Mouse (Mus musculus): ENCODE measurements around the gene Zfp36. TPM values are rescaled to one million over a fixed set of nuclear protein-coding genes. Genes with fewer than 3 reads are reported as not detected.

Gene Zfp36
- polyA plus RNA-seq, 2 experiments: 3.9 to 4.6 TPM

- peaks cover 12% of the 10 kb centered on the region for H3K27me3 ChIP-seq (ENCODE audit: control insufficient read depth, insufficient read depth, low read length)
- H3K9me3 ChIP-seq (ENCODE audit: control insufficient read depth, low read length): no peaks in the 10 kb centered on the region
- H3K36me3 ChIP-seq (replicated peaks; ENCODE audit: control insufficient read depth, insufficient read depth, low read depth): no peaks in the 10 kb centered on the region
- DNase-seq (ENCODE audit: low read depth in 3 of 3, low spot score in 3 of 3): no peak
- peak overlapping the region; percentile 97 for H3K4me2 ChIP-seq (ENCODE audit: low read depth)
- no peak overlapping the region; the same call in 1 of the 2 replicates for H3K9ac ChIP-seq (replicated peaks)
- peak overlapping the region in 1 of 2 experiments; percentile 59; a peak in 2 of 4 replicates for H3K4me3 ChIP-seq (ENCODE audit: insufficient read depth in 1 of 2, low read depth in 2 of 2, low read length in 2 of 2)
- no peak overlapping the region for H3K27ac ChIP-seq
- H3K4me1 ChIP-seq (replicated peaks; ENCODE audit: control insufficient read depth in 2 of 2, insufficient read depth in 2 of 2, low read length in 1 of 2): peaks cover 30 to 35% of the 10 kb centered on the region in 2 experiments
- ATAC-seq (ENCODE audit: insufficient read depth): no peak
- WGBS (ENCODE audit: insufficient replicate concordance): 49% methylated on average over 10 of the region's 10 CpGs
- TF ChIP-seq EP300 (IDR thresholded peaks at IDR 0.05; ENCODE audit: low read depth) (no peak), CTCF (IDR thresholded peaks at IDR 0.05; ENCODE audit: low read depth) (no peak)
These were observed 5.4 kb downstream of the Zfp36 start for GRCm38 (mm10) chr7:28374647-28375046.

DNA sequence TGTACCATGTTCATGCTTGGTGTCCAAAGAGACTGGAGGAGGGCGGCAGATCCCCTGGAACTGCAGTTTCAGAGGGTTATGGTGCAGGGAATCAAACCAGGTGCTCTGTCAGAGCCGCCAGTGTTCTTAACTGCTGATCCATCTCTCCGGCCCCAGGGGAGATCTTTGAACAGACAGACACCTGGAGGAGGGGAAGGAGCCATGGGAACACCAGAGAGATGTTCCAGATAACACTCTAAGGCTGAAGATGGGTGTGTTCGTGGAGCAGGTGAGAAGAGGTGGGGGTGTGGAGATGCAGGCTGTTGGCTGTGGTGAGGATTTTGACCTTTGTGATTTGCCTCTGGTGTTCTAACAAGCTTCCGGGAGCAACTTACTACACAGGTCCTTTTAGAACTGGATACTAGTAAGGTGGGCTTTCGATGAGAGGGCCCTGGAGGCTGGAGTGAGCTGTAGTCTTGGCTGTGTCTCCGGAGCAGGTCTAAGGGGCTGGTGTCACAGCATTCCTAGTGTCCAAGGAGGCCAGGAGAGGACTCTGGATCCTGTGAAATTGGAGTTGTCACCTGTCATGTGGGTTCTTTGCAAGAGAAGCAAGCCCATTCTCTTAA lies 6.1 kb downstream of the Zfp36 start:
- TF ChIP-seq EP300 (IDR thresholded peaks at IDR 0.05; ENCODE audit: low read depth) (no peak), CTCF (IDR thresholded peaks at IDR 0.05; ENCODE audit: low read depth) (no peak)
- WGBS (ENCODE audit: insufficient replicate concordance): 73% methylated on average over 7 of the region's 7 CpGs
- ATAC-seq (ENCODE audit: insufficient read depth): no peak
- H3K27me3 ChIP-seq (ENCODE audit: control insufficient read depth, insufficient read depth, low read length): peaks cover 12% of the 10 kb centered on the region
- H3K9me3 ChIP-seq (ENCODE audit: control insufficient read depth, low read length): no peaks in the 10 kb centered on the region
- no peak overlapping the region for H3K4me2 ChIP-seq (ENCODE audit: low read depth)
- H3K36me3 ChIP-seq (replicated peaks; ENCODE audit: control insufficient read depth, insufficient read depth, low read depth): no peaks in the 10 kb centered on the region
- no peak overlapping the region for H3K27ac ChIP-seq
- H3K4me1 ChIP-seq (replicated peaks; ENCODE audit: control insufficient read depth in 2 of 2, insufficient read depth in 2 of 2, low read length in 1 of 2): peaks cover 26 to 32% of the 10 kb centered on the region in 2 experiments
- no peak overlapping the region for H3K9ac ChIP-seq (replicated peaks)
- no peak for DNase-seq (ENCODE audit: low read depth in 3 of 3, low spot score in 3 of 3)
- H3K4me3 ChIP-seq (ENCODE audit: insufficient read depth in 1 of 2, low read depth in 2 of 2, low read length in 2 of 2): no peak overlapping the region

DNA sequence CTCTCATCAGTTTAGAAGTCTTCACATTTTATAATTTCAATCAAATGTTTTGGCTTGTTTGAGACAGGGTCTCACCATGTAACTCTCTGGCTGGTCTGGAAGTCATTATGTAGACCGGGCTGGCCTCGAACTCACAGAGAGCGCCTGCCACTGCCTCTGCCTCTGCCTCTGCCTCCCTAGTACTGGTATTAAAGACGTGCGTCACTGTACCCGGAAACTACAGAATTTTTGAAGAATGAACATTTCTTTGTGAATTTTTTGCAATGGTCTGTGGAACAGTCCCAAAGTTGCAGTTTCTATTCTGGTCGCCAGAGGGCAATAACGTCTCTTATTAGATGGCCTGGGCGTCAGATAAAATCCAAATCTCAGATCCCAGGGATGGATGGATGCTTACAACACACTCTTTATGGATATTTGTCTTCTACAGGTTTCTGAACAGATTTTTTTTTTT lies 6.9 kb downstream of the Zfp36 start:
- H3K9me3 ChIP-seq (ENCODE audit: control insufficient read depth, low read length): no peaks in the 10 kb centered on the region
- peak overlapping the region; percentile 50; the same call in 1 of the 2 replicates for H3K9ac ChIP-seq (replicated peaks)
- ATAC-seq (ENCODE audit: insufficient read depth): peak; percentile 8; the same call in 1 of the 2 replicates
- H3K36me3 ChIP-seq (replicated peaks; ENCODE audit: control insufficient read depth, insufficient read depth, low read depth): no peaks in the 10 kb centered on the region
- H3K4me1 ChIP-seq (replicated peaks; ENCODE audit: control insufficient read depth in 2 of 2, insufficient read depth in 2 of 2, low read length in 1 of 2): peaks cover 26 to 27% of the 10 kb centered on the region in 2 experiments
- H3K27ac ChIP-seq: peak overlapping the region; percentile 47
- peak; percentile 67 to 83 (median 75) for DNase-seq (ENCODE audit: low read depth in 3 of 3, low spot score in 3 of 3)
- peaks cover 12% of the 10 kb centered on the region for H3K27me3 ChIP-seq (ENCODE audit: control insufficient read depth, insufficient read depth, low read length)
- H3K4me2 ChIP-seq (ENCODE audit: low read depth): peak overlapping the region; percentile 92
- TF ChIP-seq CTCF (IDR thresholded peaks at IDR 0.05; ENCODE audit: low read depth) (peak; percentile 74), EP300 (IDR thresholded peaks at IDR 0.05; ENCODE audit: low read depth) (no peak; the same call in 1 of the 2 replicates)
- WGBS (ENCODE audit: insufficient replicate concordance): 1% methylated on average over 9 of the region's 9 CpGs
- peak overlapping the region; percentile 61 to 79 for H3K4me3 ChIP-seq (ENCODE audit: insufficient read depth in 1 of 2, low read depth in 2 of 2, low read length in 2 of 2)

DNA sequence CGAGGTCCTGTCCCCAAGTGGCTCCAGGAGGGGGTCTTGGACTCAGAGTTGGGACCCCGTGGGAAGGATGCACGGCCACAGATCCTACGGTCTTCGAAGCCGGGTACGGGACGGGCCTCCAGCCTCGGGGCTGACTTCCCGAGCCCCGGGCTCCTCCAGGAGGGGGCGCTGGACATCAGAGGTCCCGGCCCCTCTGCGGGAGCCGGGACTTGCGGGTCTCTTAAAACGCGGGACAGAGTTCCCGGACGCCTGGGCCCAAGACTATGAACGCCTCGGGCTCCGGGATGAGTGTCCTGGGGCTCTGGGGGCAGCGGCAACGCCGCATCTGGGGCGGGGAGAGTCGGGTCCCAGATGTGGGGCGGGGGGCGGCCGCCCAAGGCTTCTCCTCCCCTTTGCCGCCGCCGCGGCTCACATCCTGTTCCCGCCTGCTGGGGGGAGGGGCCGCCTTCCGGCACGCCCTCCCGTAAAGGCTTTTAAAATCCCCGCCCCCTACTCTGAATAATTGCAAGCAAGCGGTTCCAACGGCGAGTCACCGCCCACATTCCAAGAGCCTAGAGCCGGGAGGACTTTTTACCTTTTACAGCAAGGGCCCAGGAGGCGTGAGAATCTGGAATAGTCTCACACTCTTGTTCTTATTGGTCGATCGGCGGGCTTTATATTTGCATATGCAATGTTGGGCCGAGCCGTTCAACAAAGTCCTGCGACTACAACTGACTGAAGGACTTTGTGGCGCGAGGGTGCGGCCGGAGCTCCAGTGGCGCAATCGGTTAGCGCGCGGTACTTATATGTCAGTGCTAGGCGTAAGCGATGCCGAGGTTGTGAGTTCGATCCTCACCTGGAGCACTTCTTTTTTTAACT lies 7.6 kb downstream of the Zfp36 start, which contains the start of gene Plekhg2:
Gene Plekhg2 (minus strand): TSS at position 349 of the 858 bp plus-strand sequence.
- peak within 1 kb of the TSS; percentile 92 for H3K4me2 ChIP-seq (ENCODE audit: low read depth)
- peak within 1 kb of the TSS; percentile 65 for H3K27ac ChIP-seq
- peaks cover 12% of the 10 kb centered on the region for H3K27me3 ChIP-seq (ENCODE audit: control insufficient read depth, insufficient read depth, low read length)
- peaks cover 21 to 26% of the 10 kb centered on the region in 2 experiments for H3K4me1 ChIP-seq (replicated peaks; ENCODE audit: control insufficient read depth in 2 of 2, insufficient read depth in 2 of 2, low read length in 1 of 2)
- H3K4me3 ChIP-seq (ENCODE audit: insufficient read depth in 1 of 2, low read depth in 2 of 2, low read length in 2 of 2): peak within 1 kb of the TSS; percentile 61 to 79
- DNase-seq (ENCODE audit: low read depth in 3 of 3, low spot score in 3 of 3) (peak; percentile 92 to 95 (median 93)), ATAC-seq (ENCODE audit: insufficient read depth) (peak; percentile 83)
- H3K9me3 ChIP-seq (ENCODE audit: control insufficient read depth, low read length): no peaks in the 10 kb centered on the region
- peak within 1 kb of the TSS; percentile 76 for H3K9ac ChIP-seq (replicated peaks)
- peak; percentile 39 for TF ChIP-seq EP300 (IDR thresholded peaks at IDR 0.05; ENCODE audit: low read depth)
- TF ChIP-seq CTCF (IDR thresholded peaks at IDR 0.05; ENCODE audit: low read depth): peak; percentile 71
- no peaks in the 10 kb centered on the region for H3K36me3 ChIP-seq (replicated peaks; ENCODE audit: control insufficient read depth, insufficient read depth, low read depth)
- under 1% methylated on average over 63 of the region's 66 CpGs for WGBS (ENCODE audit: insufficient replicate concordance)
